Mouse (Mus musculus) brain, embryonic 18.5 days (tissue): ENCODE measurements at regions not wholly inside any gene's neighbourhood (a gene's known extent, or its start where the extent isn't known, plus 50 kb on each side); places are given as distances from the start of the nearest gene placed in this dataset.

Experiments
- DNase-seq: peaks from one replicate; pipeline ENCODE4 v3.0.0-alpha.2; 2012; ENCODE audit warnings: low read depth, low spot score

DNA sequence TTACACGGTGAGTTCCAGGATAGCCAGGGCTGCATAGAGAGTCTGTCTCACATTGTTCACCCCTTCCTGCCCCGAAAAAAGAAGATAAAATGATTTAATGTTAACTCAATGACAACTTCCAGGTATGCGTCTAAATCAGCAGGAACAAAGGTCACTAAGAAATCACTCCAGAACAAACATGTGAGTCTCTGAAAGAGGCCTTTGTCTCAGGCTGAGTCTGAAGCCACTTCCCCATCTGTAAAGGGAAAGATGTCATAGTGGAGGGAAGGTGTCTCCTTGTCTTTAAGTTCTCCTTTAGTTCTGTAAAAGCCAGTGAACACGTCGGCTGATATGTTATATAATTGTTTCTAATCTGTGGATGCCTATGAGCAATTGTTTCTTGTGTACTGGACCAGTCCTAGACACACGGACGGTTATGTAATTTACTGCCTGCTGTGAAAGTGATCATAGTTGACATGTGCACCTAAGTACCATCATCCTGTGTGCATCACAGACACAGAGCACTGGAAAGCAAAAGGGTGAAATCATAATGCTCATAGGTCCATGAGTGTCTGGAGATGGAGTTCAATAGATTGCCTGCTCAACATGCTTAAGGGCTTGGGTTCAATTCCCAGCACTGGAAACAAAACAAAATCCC is 76.3 kb downstream of the Asb13 start:
- DNase-seq = no peak

DNA sequence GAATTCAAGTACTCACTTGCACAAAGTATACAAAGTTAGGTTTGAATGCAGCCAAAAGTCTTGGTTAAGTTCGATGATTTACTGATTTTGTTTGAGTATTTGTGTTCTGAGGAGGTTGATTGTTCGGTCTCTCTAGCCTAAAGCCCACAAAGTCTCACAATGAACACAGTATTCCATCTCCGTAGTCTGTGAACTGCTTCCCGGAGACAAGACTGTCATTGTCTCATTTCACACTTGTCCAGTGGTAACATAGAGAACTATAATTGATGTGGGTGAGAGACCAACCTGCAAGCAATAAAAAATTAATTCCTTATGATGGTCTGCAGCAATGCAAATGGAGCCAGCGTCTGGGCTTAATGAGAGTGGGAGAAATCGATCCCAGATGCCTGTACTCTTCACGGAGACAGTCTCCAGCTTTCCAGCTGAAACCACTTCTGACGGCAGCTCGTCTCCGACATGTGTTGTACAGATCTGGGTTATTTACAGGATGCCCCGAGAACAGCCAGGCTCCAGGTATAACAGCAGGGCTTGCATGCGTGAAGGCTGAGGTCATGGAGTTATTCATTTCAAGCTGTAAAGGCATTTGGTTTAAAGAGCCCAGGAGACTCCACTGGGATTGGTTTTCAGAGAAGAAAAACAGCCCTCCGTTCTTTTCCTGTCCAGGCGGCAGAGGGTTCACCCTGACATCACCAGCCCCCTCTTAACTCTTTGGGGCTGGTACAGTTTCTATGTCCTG is 75.2 kb downstream of the Asb13 start:
- DNase-seq = no peak
